Mouse (Mus musculus): ENCODE results near the gene Cpa5.

GRCm38 (mm10) chr6:30572456-30573311, 38.1 kb upstream of the Cpa5 start:
- no peak for TF ChIP-seq POLR2A (IDR thresholded peaks at IDR 0.05; ENCODE audit: control insufficient read depth, low read depth, low read length)
- no peak for TF ChIP-seq CTCF (IDR thresholded peaks at IDR 0.05; ENCODE audit: control insufficient read depth, insufficient read depth, insufficient replicate concordance, low read depth, low read length)
